In genomic region chrX:160423737-160424136, GRCm38 (mm10) we compare ENCODE assay signal across 25 mouse cellular contexts. TPM values are rescaled to one million over a fixed set of nuclear protein-coding genes. Genes with fewer than 3 reads are reported as not detected.
DNase-seq lines count a peak whose midpoint lies in the region; ATAC-seq and TF ChIP-seq lines count a peak whose summit lies in the region.
"Had no signal": no experiment of that assay in that cellular context is flagged by ENCODE, and none has a peak within 500 bp of the region (broad histone marks: within the 10 kb centered on the region; RNA-seq: fewer than 3 reads in every experiment).

No protein-coding gene starts in this region.

- H3K9ac ChIP-seq in kidney, embryonic 16.5 days (replicated peaks; ENCODE audit: low read length) = no peak overlapping the region
- H3K9ac ChIP-seq in liver, adult 2 months (ENCODE audit: low read depth, low read length) = no peak overlapping the region
- H3K9ac ChIP-seq: embryonic facial prominence, embryonic 12.5 days; forebrain, postnatal 0 days; limb, embryonic 12.5 days; liver, embryonic 12.5 days; liver, postnatal 0 days; neural tube, embryonic 15.5 days had no signal

- no peak overlapping the region for H3K27ac ChIP-seq in kidney, embryonic 16.5 days (ENCODE audit: low read length)
- no peak overlapping the region for H3K27ac ChIP-seq in liver, adult 2 months (replicated peaks; ENCODE audit: insufficient read depth, low read depth, low read length)
- H3K27ac ChIP-seq: embryonic facial prominence, embryonic 12.5 days; left cerebral cortex, adult 2 months; limb, embryonic 12.5 days; liver, embryonic 12.5 days; neural tube, embryonic 15.5 days had no signal

- 79% methylated on average over 1 of the region's 1 CpGs for WGBS in kidney, embryonic 16.5 days
- 91% methylated on average over 1 of the region's 1 CpGs for WGBS in liver, adult 2 months

- no peak for TF ChIP-seq POLR2A in liver, adult 2 months (IDR thresholded peaks at IDR 0.05; ENCODE audit: extremely low read depth, insufficient read depth, low read length)

- ATAC-seq in cerebellum, adult (ENCODE audit: insufficient number of reproducible peaks, low FRiP score, low TSS enrichment) = no peak
- ATAC-seq in kidney, embryonic 16.5 days (ENCODE audit: low FRiP score, low TSS enrichment) = peak; percentile 49; the same call in 1 of the 2 replicates
- ATAC-seq: forebrain, postnatal 0 days; hindbrain, embryonic 16.5 days; liver, embryonic 12.5 days; liver, postnatal 0 days had no signal

- H3K4me1 ChIP-seq in kidney, embryonic 16.5 days (ENCODE audit: insufficient read depth, low read length) = no peaks in the 10 kb centered on the region
- peaks cover 6% of the 10 kb centered on the region for H3K4me1 ChIP-seq in liver, adult 2 months (ENCODE audit: control insufficient read depth, insufficient read depth, low read length)
- H3K4me1 ChIP-seq: embryonic facial prominence, embryonic 12.5 days; limb, embryonic 12.5 days; liver, embryonic 12.5 days; neural tube, embryonic 15.5 days had no signal

- no peak overlapping the region for H3K4me3 ChIP-seq in kidney, embryonic 16.5 days (ENCODE audit: low read length)
- H3K4me3 ChIP-seq in liver, adult 2 months (ENCODE audit: insufficient read depth, low read depth, low read length) = no peak overlapping the region
- H3K4me3 ChIP-seq: embryonic facial prominence, embryonic 12.5 days; left cerebral cortex, adult 2 months; limb, embryonic 12.5 days; liver, embryonic 12.5 days; neural tube, embryonic 15.5 days had no signal

- H3K9me3 ChIP-seq in kidney, embryonic 16.5 days (ENCODE audit: low read length) = no peaks in the 10 kb centered on the region
- H3K9me3 ChIP-seq: embryonic facial prominence, embryonic 12.5 days; G1E; limb, embryonic 12.5 days; liver, embryonic 12.5 days; neural tube, embryonic 15.5 days had no signal

- no peaks in the 10 kb centered on the region for H3K79me2 ChIP-seq in liver, adult 2 months (ENCODE audit: control insufficient read depth, insufficient read depth, low read length)

- H3K4me2 ChIP-seq in kidney, embryonic 16.5 days (replicated peaks; ENCODE audit: low read depth, low read length) = no peak overlapping the region
- H3K4me2 ChIP-seq: embryonic facial prominence, embryonic 12.5 days; limb, embryonic 12.5 days; liver, embryonic 12.5 days; neural tube, embryonic 15.5 days had no signal

- no peaks in the 10 kb centered on the region for H3K36me3 ChIP-seq in kidney, embryonic 16.5 days (ENCODE audit: insufficient read depth, low read length)
- H3K36me3 ChIP-seq in liver, adult 2 months (ENCODE audit: control insufficient read depth, insufficient read depth, low read length) = no peaks in the 10 kb centered on the region
- H3K36me3 ChIP-seq: embryonic facial prominence, embryonic 12.5 days; G1E; limb, embryonic 12.5 days; liver, embryonic 12.5 days; neural tube, embryonic 15.5 days had no signal

- H3K27me3 ChIP-seq in kidney, embryonic 16.5 days (ENCODE audit: insufficient read depth, low read length) = peaks cover 24% of the 10 kb centered on the region; the same call in 1 of the 2 replicates
- no peaks in the 10 kb centered on the region for H3K27me3 ChIP-seq in liver, adult 2 months (ENCODE audit: control insufficient read depth, insufficient read depth, low read length)
- H3K27me3 ChIP-seq: liver, embryonic 12.5 days had no signal

- TF ChIP-seq CTCF in liver, adult 2 months (IDR thresholded peaks at IDR 0.05; ENCODE audit: low read depth, low read length) = no peak

- peak; percentile 2 to 33 for DNase-seq in cerebellum, postnatal 10 days
- DNase-seq in kidney, postnatal 25 days = no peak
- peak; percentile 48 for DNase-seq in liver, adult 2 months (ENCODE audit: extremely low read depth, low read depth, low spot score)
- no peak for DNase-seq in liver
- peak; percentile 4 for DNase-seq in lung, postnatal 10 days
- DNase-seq in thymus, postnatal 25 days = no peak
- DNase-seq: adrenal gland, postnatal 10 days; cerebellum, adult 11 months; cerebellum, adult 9-10 months; embryo, embryonic 11 days; forebrain, postnatal 0 days; kidney, adult 9 months; liver, postnatal 0 days; midbrain, embryonic 14.5 days; retina, postnatal 1 day; right cerebral cortex, postnatal 14 days had no signal

RNA-seq across cellular contexts. Expression of gene Adgrg2, which starts 33.2 kb away (rescaled TPM):
- polyA plus RNA-seq in kidney, embryonic 16.5 days (2015; fragmentation: Nextera tagmentation; extraction: Ambion mirVana) = 1.3 and 1.4 TPM in 2 replicates
- total RNA-seq in liver, adult 2 months (2014; rRNA removed) = 0.20 and 0.55 TPM in 2 replicates
- polyA plus RNA-seq in liver, adult 2 months (2012; rRNA removed) = 0.01 and 0.09 TPM in 2 replicates
- total RNA-seq: G1E had no signal
- polyA plus RNA-seq: G1E had no signal

Comparison
In these comparisons a context has a peak if more than half of its experiments do, and no peak if none do; other contexts are left out.
1. DNase-seq: peak in cerebellum, postnatal 10 days (2 of 2), liver, adult 2 months (single experiment) and lung, postnatal 10 days (single experiment); none in kidney, postnatal 25 days (0 of 2), liver (single experiment) and thymus, postnatal 25 days (single experiment).